In the genomic region with DNA sequence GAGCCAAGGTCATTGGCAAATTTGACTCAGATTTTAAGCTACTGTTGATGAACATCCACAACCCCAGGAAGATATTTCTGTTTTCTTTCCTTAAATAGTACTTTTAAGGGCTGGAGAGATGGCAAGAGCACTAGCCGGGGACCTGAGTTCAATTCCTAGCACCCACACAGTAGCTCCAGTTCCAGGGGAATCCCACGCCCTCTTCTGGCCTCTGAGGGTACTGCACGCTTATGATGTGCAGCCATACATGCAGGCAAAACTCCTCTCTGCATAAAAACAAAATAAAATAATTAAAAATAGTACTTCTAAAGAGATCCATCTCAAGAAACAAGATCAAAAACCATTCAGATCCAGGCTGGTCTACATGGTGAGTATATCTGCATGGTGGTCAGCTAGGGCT, we compare ENCODE assay signal across 16 mouse cellular contexts. TPM values are rescaled to one million over a fixed set of nuclear protein-coding genes. Genes with fewer than 3 reads are reported as not detected.
DNase-seq lines count a peak whose midpoint lies in the region; ATAC-seq and TF ChIP-seq lines count a peak whose summit lies in the region.
"Had no signal": no experiment of that assay in that cellular context is flagged by ENCODE, and none has a peak within 500 bp of the region (broad histone marks: within the 10 kb centered on the region; RNA-seq: fewer than 3 reads in every experiment).

No protein-coding gene starts in this region.

- no peaks in the 10 kb centered on the region for H3K36me3 ChIP-seq in hindbrain, postnatal 0 days (ENCODE audit: insufficient read depth, low read length)
- no peaks in the 10 kb centered on the region for H3K36me3 ChIP-seq in hindbrain, embryonic 11.5 days (ENCODE audit: control insufficient read depth, insufficient read depth, low read length)
- no peaks in the 10 kb centered on the region for H3K36me3 ChIP-seq in midbrain, postnatal 0 days (ENCODE audit: insufficient read depth, low read length)
- H3K36me3 ChIP-seq in midbrain, embryonic 13.5 days: peaks cover 18% of the 10 kb centered on the region
- peaks cover 8% of the 10 kb centered on the region; the same call in 1 of the 2 replicates for H3K36me3 ChIP-seq in ES-E14 (ENCODE audit: control insufficient read depth, insufficient read depth, low read length, poor library complexity, severe bottlenecking)
- peaks cover 11% of the 10 kb centered on the region for H3K36me3 ChIP-seq in splenic B cell, adult 2 months (ENCODE audit: control insufficient read depth, insufficient read depth, low read length, poor library complexity, severe bottlenecking)

- no peak overlapping the region for H3K9ac ChIP-seq in hindbrain, postnatal 0 days (replicated peaks; ENCODE audit: low read length)
- H3K9ac ChIP-seq in hindbrain, embryonic 11.5 days (ENCODE audit: low read depth, low read length): no peak overlapping the region
- H3K9ac ChIP-seq in midbrain, postnatal 0 days (replicated peaks; ENCODE audit: low read length, poor library complexity, severe bottlenecking): no peak overlapping the region
- H3K9ac ChIP-seq in midbrain, embryonic 13.5 days (replicated peaks): no peak overlapping the region
- no peak overlapping the region for H3K9ac ChIP-seq in ES-E14 (ENCODE audit: insufficient read depth, low read depth, low read length, poor library complexity, severe bottlenecking)
- H3K9ac ChIP-seq: liver, embryonic 15.5 days; stomach, embryonic 15.5 days had no signal

- no peak for DNase-seq in hindbrain, postnatal 0 days (ENCODE audit: low spot score)
- DNase-seq in hindbrain, embryonic 11.5 days (ENCODE audit: low spot score): no peak
- no peak for DNase-seq in midbrain, postnatal 0 days (ENCODE audit: low spot score)
- DNase-seq in ES-E14 (ENCODE audit: low read depth, low spot score): peak; percentile 40
- peak; percentile 45 for DNase-seq in splenic B cell, adult 2 months (ENCODE audit: low read depth, low spot score)
- DNase-seq in urinary bladder, postnatal 4 days (ENCODE audit: low spot score in 2 of 2): no peak
- DNase-seq in layer of hippocampus, adult 9-11 months: no peak
- DNase-seq: adrenal gland, postnatal 14 days; cerebellum, adult 9-10 months; gastrocnemius, postnatal 25 days; right cerebral cortex, postnatal 14 days had no signal

- H3K4me3 ChIP-seq in hindbrain, postnatal 0 days (ENCODE audit: low read length): no peak overlapping the region
- no peak overlapping the region for H3K4me3 ChIP-seq in hindbrain, embryonic 11.5 days (ENCODE audit: low read depth, low read length)
- no peak overlapping the region for H3K4me3 ChIP-seq in midbrain, postnatal 0 days (ENCODE audit: low read depth, low read length)
- no peak overlapping the region for H3K4me3 ChIP-seq in midbrain, embryonic 13.5 days (replicated peaks)
- H3K4me3 ChIP-seq in ES-E14 (ENCODE audit: insufficient read depth in 1 of 2, low read depth in 1 of 2, low read length in 2 of 2, poor library complexity in 1 of 2, severe bottlenecking in 1 of 2): no peak overlapping the region
- H3K4me3 ChIP-seq: liver, embryonic 15.5 days; stomach, embryonic 15.5 days had no signal

- peak; percentile 44 for TF ChIP-seq CTCF in hindbrain, postnatal 0 days (IDR thresholded peaks at IDR 0.05; ENCODE audit: low read depth)
- TF ChIP-seq CTCF in midbrain, postnatal 0 days (IDR thresholded peaks at IDR 0.05): peak; percentile 48

- H3K27me3 ChIP-seq in hindbrain, postnatal 0 days (ENCODE audit: insufficient read depth, low read length): no peaks in the 10 kb centered on the region
- no peaks in the 10 kb centered on the region for H3K27me3 ChIP-seq in hindbrain, embryonic 11.5 days (ENCODE audit: control insufficient read depth, insufficient read depth, low read length)
- no peaks in the 10 kb centered on the region for H3K27me3 ChIP-seq in midbrain, postnatal 0 days (ENCODE audit: insufficient read depth, low read length)
- H3K27me3 ChIP-seq in midbrain, embryonic 13.5 days: no peaks in the 10 kb centered on the region
- H3K27me3 ChIP-seq in splenic B cell, adult 2 months (ENCODE audit: control insufficient read depth, insufficient read depth, low read length, poor library complexity, severe bottlenecking): no peaks in the 10 kb centered on the region
- H3K27me3 ChIP-seq: liver, embryonic 15.5 days; stomach, embryonic 15.5 days had no signal

- WGBS in hindbrain, postnatal 0 days: 88% methylated on average over 3 of the region's 3 CpGs
- WGBS in hindbrain, embryonic 11.5 days: 83% methylated on average over 3 of the region's 3 CpGs
- WGBS in midbrain, postnatal 0 days: 96% methylated on average over 3 of the region's 3 CpGs
- 91% methylated on average over 3 of the region's 3 CpGs for WGBS in midbrain, embryonic 13.5 days

- ATAC-seq in hindbrain, postnatal 0 days: no peak
- no peak for ATAC-seq in hindbrain, embryonic 11.5 days (ENCODE audit: low FRiP score)
- ATAC-seq in midbrain, postnatal 0 days (ENCODE audit: low FRiP score): no peak
- ATAC-seq in midbrain, embryonic 13.5 days: no peak
- ATAC-seq: intestine, embryonic 16.5 days had no signal

- no peak overlapping the region for H3K4me2 ChIP-seq in hindbrain, postnatal 0 days (ENCODE audit: low read depth, low read length)
- no peak overlapping the region for H3K4me2 ChIP-seq in hindbrain, embryonic 11.5 days (replicated peaks; ENCODE audit: low read depth, low read length)
- H3K4me2 ChIP-seq in midbrain, postnatal 0 days (ENCODE audit: low read depth, low read length, poor library complexity, severe bottlenecking): no peak overlapping the region
- H3K4me2 ChIP-seq in midbrain, embryonic 13.5 days (replicated peaks): no peak overlapping the region
- H3K4me2 ChIP-seq: liver, embryonic 15.5 days; midbrain, embryonic 11.5 days; stomach, embryonic 15.5 days had no signal

- H3K4me1 ChIP-seq in hindbrain, postnatal 0 days (ENCODE audit: insufficient read depth, low read length): 0 out of 2 replicates have a peak, but pooled peaks cover 6% of the 10 kb centered on the region
- 0 out of 2 replicates have a peak, but pooled peaks cover 4% of the 10 kb centered on the region for H3K4me1 ChIP-seq in hindbrain, embryonic 11.5 days (replicated peaks; ENCODE audit: control insufficient read depth, insufficient read depth, low read length)
- H3K4me1 ChIP-seq in midbrain, postnatal 0 days (ENCODE audit: insufficient read depth, low read length): peaks cover 5% of the 10 kb centered on the region; the same call in 1 of the 2 replicates
- H3K4me1 ChIP-seq in midbrain, embryonic 13.5 days (replicated peaks): peaks cover 18% of the 10 kb centered on the region
- H3K4me1 ChIP-seq in ES-E14 (ENCODE audit: control insufficient read depth in 2 of 2, insufficient read depth in 2 of 2, low read length in 2 of 2, poor library complexity in 1 of 2): peaks cover 4% of the 10 kb centered on the region in 2 experiments; a peak in 2 of 4 replicates

- no peak overlapping the region for H3K27ac ChIP-seq in hindbrain, postnatal 0 days
- no peak overlapping the region for H3K27ac ChIP-seq in hindbrain, embryonic 11.5 days (ENCODE audit: low read depth, low read length)
- no peak overlapping the region for H3K27ac ChIP-seq in midbrain, postnatal 0 days (ENCODE audit: low read depth, low read length)
- no peak overlapping the region for H3K27ac ChIP-seq in midbrain, embryonic 13.5 days
- H3K27ac ChIP-seq in ES-E14 (ENCODE audit: insufficient read depth, low read depth, low read length, poor library complexity, severe bottlenecking): no peak overlapping the region
- H3K27ac ChIP-seq: stomach, embryonic 15.5 days had no signal

- H3K9me3 ChIP-seq in hindbrain, postnatal 0 days (ENCODE audit: low read length): no peaks in the 10 kb centered on the region
- H3K9me3 ChIP-seq in hindbrain, embryonic 11.5 days (ENCODE audit: control insufficient read depth, low read length): no peaks in the 10 kb centered on the region
- H3K9me3 ChIP-seq in midbrain, postnatal 0 days (ENCODE audit: low read length): no peaks in the 10 kb centered on the region
- H3K9me3 ChIP-seq in midbrain, embryonic 13.5 days: no peaks in the 10 kb centered on the region
- no peaks in the 10 kb centered on the region for H3K9me3 ChIP-seq in ES-E14 (ENCODE audit: control insufficient read depth, insufficient read depth, low read depth, low read length)
- H3K9me3 ChIP-seq: liver, embryonic 15.5 days; stomach, embryonic 15.5 days had no signal

- in situ Hi-C loops in ES-E14 (cut with MboI; ENCODE audit: low sequenced_read_pairs in 2 of 2, unreplicated experiment in 2 of 2): no loop called here

TF ChIP-seq in ES-E14, 5 proteins besides CTCF, POLR2A, EP300 and RAD21:
- TF ChIP-seq ZC3H11A (IDR thresholded peaks at IDR 0.05; ENCODE audit: borderline replicate concordance, low read depth, low read length) (0 out of 2 replicates have a peak, but pooled peaks have one; percentile 21), MAFK (IDR thresholded peaks at IDR 0.05; ENCODE audit: insufficient read depth, low read depth, low read length) (no peak), HCFC1 (IDR thresholded peaks at IDR 0.05; ENCODE audit: borderline replicate concordance, insufficient read depth, low read length) (no peak)

RNA-seq across cellular contexts. Expression of gene Stn1, which starts 4.9 kb away (rescaled TPM):
- 19.1 and 44.5 TPM in 2 replicates for total RNA-seq in hindbrain, postnatal 0 days (2014; rRNA removed)
- 20.9 and 22.7 TPM in 2 replicates for polyA plus RNA-seq in hindbrain, postnatal 0 days (2015; fragmentation: Nextera tagmentation; extraction: Ambion mirVana)
- 46.8 and 55.4 TPM in 2 replicates for polyA plus RNA-seq in hindbrain, embryonic 11.5 days (2014; fragmentation: Nextera tagmentation; extraction: Ambion mirVana)
- 16.3 and 28.1 TPM in 2 replicates for total RNA-seq in midbrain, postnatal 0 days (2014; rRNA removed)
- 19.5 and 22.2 TPM in 2 replicates for polyA plus RNA-seq in midbrain, postnatal 0 days (2015; fragmentation: Nextera tagmentation; extraction: Ambion mirVana)
- 30.2 and 36.3 TPM in 2 replicates for polyA plus RNA-seq in midbrain, embryonic 13.5 days (2015; fragmentation: Nextera tagmentation; extraction: Ambion mirVana)
- total RNA-seq in ES-E14 (2012; rRNA removed): 20.2 and 22.9 TPM in 2 replicates

RNA-seq across cellular contexts. Expression of gene Slk, which starts 47.0 kb away (rescaled TPM):
- 13.9 and 18.3 TPM in 2 replicates for total RNA-seq in hindbrain, postnatal 0 days (2014; rRNA removed)
- polyA plus RNA-seq in hindbrain, postnatal 0 days (2015; fragmentation: Nextera tagmentation; extraction: Ambion mirVana): 4.3 and 5.7 TPM in 2 replicates
- 12.8 and 13.8 TPM in 2 replicates for polyA plus RNA-seq in hindbrain, embryonic 11.5 days (2014; fragmentation: Nextera tagmentation; extraction: Ambion mirVana)
- total RNA-seq in midbrain, postnatal 0 days (2014; rRNA removed): 19.5 and 33.3 TPM in 2 replicates
- polyA plus RNA-seq in midbrain, postnatal 0 days (2015; fragmentation: Nextera tagmentation; extraction: Ambion mirVana): 2.7 and 4.0 TPM in 2 replicates
- 6.5 and 7.4 TPM in 2 replicates for polyA plus RNA-seq in midbrain, embryonic 13.5 days (2015; fragmentation: Nextera tagmentation; extraction: Ambion mirVana)
- total RNA-seq in ES-E14 (2012; rRNA removed): 22.3 and 23.4 TPM in 2 replicates

Comparison
In these comparisons a context has a peak if more than half of its experiments do, and no peak if none do; other contexts are left out.
1. DNase-seq: peak in ES-E14 (single experiment) and splenic B cell, adult 2 months (single experiment); none in hindbrain, postnatal 0 days (single experiment), hindbrain, embryonic 11.5 days (single experiment), midbrain, postnatal 0 days (single experiment), urinary bladder, postnatal 4 days (0 of 2) and layer of hippocampus, adult 9-11 months (single experiment).